Mouse (Mus musculus) ovary, postnatal 36 days (tissue): ENCODE results near the gene C2cd3.

Experiments
- DNase-seq: peaks from one replicate; pipeline ENCODE4 v3.0.0; 2022; ENCODE audit warnings: low spot score, mixed read lengths

C2cd3 gene

DNA sequence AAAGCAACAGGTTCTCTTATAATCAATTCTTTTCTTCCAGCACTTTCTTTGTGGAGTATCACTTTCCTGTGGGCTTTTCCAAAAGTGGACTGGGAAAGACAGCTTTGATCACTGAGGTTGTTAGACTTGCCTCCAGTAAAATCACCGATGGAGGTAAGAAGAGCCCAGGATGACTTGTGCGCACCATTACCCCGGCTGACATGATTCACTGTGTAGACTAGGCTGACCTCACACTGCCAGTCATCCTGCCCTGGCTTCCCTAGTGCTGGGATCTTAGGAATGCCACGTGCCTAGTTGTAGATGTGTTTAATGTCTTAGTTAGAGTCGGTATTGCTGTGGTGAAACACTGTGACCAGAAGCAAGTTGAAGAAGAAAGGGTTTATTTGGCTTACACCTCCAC, 35.6 kb downstream of the C2cd3 start:
- DNase-seq: no peak

DNA sequence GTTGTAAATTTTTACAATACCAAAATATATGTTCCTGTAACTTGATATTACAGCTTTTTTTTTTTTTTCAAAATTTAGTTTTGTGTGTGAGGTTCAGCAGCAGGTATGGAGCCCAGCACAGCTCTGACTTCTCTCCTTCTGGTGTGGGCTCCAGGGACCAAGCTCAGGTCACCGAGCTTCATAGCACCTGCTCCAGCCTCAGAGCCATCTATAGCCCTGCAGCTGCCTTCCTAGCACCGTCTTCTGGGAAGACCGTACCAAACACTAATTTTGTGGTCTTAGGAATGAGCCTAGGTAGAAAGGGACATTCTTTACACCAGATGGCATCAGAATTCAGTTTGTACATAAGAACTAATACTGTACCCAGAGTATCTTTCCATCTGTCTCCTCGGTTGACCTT, 36.7 kb downstream of the C2cd3 start:
- DNase-seq: no peak

GRCm38 (mm10) chr7:100425795-100426194, 53.8 kb downstream of the C2cd3 start:
- no peak for DNase-seq

GRCm38 (mm10) chr7:100429102-100429501, 57.1 kb downstream of the C2cd3 start:
- peak; percentile 23 for DNase-seq

DNA sequence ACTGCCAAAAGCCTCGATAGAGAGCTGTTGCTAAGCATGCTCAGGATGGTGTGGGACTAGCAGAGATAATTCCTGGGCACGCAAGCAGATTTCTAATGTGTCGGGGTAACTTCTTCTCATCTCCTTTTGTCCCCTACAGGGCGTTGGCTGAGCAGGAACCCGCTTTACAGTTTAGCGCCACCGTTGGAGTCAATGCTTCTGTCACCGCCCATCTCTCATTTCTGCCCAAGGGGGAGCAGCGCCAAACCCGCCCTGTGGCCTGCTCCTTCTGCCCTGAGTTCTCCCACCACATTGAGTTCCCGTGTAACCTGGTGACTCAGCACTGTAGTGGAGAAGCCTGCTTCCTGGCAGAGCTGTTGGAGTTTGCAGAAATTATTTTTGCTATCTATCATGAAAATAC, 57.9 kb downstream of the C2cd3 start:
- peak; percentile 8 for DNase-seq

DNA sequence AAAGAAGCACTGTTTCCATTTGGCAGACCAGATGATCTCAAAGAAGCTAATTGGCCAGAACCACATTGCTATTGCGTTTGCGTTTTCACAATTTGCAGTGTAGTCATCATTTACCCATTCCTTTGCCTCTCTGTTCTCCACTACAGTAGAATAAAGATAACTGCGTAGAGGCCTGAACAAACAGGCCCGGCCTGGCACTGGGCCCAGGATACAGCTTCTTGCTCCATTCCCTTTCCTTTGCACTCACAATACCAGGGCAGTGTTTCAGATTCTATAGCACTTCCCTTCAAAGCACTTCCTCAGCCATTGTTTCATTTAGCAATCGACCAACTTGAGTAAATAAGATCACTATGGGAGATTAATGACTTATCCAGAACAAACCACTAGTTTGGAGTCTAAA, 59.1 kb downstream of the C2cd3 start:
- peak; percentile 52 for DNase-seq

- no peak for DNase-seq
Observed at GRCm38 (mm10) chr7:100433295-100433694, 61.3 kb downstream of the C2cd3 start.

DNA sequence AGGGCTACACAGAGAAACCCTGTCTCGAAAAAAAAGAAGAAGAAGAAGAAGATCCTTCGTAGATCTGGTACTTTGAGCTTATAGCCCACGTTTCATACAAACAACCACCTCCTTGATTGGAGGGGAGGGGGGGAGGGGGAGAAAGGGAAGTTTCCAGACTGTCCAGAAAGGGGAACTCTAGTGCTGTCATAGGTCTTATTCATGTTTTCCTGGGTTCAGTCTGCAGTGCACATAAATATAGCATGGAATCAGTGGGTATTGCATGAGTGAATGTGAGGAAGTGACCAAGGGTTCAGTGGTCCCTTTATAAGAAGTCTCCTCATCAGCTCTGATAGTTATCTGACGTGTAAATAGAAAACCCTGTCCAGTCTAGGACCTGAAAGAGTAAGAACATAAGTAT, 71.7 kb downstream of the C2cd3 start:
- no peak for DNase-seq

DNA sequence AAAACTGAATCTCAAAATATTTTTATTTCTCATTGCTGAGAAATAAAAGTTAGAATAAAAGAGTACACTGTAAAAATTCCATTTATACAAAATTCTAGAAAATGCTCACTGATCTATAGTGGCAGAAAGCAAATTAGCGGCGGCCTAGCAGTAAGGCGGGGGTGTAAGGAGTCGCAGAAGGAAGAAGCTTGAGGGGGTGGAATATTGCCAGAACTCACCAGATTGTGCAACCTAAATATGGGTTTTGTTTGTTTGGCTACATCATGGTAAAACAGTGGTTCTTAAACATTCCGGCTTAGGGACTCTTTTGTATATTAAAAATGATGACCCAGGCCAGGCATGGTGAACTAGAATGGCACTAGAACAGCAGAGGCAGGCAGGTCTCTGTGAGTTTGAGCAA, 74.2 kb downstream of the C2cd3 start:
- DNase-seq: no peak

DNA sequence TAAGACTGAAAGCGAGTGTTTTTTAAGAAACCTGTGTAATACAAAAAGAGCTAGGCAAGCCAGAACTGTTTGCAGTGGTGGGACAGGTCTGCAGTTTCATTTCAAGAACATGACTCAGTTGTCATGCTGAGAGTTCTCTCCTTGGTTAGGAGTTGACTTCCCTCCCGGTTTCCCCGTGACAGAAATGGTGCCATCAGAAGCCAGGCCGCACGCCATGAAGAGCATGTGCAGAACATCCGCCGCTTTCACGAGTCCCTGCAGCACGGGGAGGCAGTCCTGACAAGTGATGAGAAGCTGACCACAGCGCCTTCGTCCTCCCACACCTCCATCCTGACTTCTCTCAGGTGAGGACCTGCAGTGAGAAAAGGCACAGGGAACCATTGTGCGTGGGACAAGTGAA, 76.5 kb downstream of the C2cd3 start:
- no peak for DNase-seq

DNA sequence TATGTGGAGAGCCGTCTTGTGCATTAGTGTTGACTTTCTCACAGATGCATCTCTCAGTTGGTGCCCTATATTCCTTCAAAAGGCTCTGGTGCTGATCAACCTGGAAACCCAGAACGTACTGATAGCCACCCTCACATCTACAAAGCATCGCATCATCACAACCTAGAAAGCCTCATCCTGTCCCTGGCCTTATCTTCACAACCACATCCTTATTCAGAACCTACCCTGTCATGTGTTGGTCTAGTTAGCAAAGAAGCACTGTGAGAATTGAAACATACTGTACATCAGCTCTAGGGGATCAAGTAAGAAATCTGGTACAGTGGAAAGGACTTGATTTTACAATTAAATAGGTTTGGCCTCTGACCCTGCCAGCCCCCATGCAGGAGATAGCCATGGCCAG, 77.0 kb downstream of the C2cd3 start:
- DNase-seq: no peak

- no peak for DNase-seq
Observed at GRCm38 (mm10) chr7:100458153-100458552, 86.1 kb downstream of the C2cd3 start.

- no peak for DNase-seq
Observed at GRCm38 (mm10) chr7:100459862-100460261, 87.8 kb downstream of the C2cd3 start.

DNA sequence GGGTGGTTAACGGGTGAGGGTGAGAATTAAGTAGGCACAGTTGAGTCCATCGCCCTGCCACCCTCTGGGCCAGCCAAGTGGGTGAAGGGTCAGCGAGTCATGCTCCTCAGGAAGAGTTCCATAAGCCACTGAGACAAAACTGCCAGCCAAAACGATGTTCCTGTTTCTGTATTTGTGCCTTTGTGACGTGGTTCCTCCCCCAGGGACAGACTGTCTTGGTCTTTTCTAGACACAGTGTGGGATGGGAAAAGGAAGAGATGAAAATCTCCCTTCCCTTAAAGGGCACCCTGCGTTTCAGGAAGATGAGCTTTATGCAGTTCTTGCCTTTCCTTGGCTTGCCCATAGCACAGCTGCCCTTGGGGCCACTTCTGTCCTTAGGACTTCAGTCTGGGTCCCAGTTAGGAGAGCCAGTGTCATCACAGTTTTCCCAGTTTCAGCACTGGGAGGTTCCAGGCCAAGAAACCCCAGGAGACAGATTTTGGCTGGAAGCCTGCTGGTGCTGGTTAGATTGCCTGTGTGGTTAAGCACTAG, 89.7 kb downstream of the C2cd3 start:
- peak; percentile 60 for DNase-seq

- no peak for DNase-seq
Observed at GRCm38 (mm10) chr7:100463194-100463593, 91.2 kb downstream of the C2cd3 start.

DNA sequence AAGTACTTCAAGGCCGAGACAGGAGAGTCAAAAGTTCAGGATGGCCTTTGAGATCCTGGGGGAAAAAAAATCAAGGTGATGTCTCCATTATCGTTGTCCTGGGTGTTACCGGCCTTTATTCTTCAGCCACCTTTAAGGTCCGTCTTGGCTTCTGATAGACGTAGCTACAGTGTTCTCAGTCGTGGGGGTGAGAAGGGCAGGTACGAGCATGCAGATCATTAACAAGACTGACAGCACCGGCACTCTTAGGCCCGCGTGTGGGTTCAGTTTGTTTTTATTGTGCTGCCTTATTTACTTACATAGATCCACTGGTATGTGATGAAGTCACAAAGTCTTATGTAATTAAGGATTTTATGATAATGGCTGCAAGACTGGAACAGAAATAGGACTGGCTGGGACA, 91.7 kb downstream of the C2cd3 start:
- no peak for DNase-seq

GRCm38 (mm10) chr7:100464248-100464647, 92.2 kb downstream of the C2cd3 start:
- DNase-seq: no peak

- DNase-seq: no peak
Observed at GRCm38 (mm10) chr7:100465248-100465647, 93.2 kb downstream of the C2cd3 start.

DNA sequence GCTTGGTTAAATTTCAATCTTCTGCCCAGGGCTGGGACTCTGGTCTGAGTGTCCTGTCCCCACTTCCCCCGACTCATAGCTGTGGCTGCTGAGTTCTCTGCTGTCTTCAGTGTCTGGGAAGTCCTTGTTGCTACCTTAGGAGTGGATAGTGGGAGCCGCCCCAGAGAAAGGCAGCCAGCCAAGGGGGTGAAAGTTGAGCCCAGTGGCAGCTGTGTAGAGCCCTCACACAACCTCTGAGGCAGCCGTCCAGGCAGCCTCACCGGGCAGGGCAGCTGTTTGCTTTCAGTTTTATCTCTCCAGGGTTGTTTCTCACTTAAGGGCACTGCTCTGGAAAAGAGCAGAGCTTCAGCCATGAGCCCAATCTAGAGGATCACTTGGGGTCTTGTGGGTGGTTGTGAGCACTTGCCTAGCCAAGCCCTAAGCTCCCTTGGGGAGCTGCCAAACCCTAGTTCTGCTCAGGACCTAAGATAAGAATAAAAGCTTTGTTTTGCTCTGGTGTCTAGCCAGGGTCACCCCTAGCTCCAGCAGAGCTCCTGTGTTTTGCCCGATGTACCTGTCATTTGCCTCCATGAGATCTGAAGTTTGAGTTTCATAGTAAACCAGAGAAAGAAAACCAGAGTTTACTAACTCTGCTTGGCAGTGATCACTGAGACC, 93.8 kb downstream of the C2cd3 start:
- peak; percentile 91 for DNase-seq

DNA sequence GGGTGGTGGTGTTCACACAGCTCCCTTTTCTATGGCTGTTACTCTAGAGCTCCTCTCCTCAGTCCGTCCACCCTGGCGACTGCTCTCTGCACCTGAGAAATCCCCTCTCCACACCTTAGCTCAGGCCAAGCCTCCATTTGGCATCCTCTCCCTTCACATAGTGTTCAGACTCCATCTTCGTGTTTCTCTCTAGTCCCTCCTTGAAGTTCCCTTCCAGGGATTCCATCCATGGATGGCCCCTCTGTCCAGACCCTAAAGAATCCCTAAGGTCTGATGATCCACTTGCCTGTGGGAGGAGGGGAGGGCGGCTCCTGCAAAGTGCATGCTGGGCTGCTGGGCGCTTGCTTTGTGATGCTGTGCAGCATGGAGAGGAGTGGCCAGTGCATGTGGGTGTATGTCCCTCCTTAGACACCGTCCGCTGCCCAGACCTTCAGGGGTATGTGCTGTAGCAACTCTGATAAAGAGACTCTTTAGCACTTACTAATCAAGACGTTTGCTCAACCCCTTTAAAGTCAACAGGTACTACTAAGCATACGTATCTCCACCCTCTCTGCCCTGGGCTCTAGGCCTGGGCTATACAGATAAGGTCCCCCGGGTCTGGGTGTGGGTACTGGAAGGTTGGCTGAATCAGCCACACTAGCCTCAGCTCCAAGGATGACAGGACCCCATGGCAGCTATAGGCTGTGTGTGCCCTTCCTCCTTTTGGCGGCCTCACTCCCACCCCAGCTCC, 94.9 kb downstream of the C2cd3 start:
- DNase-seq: no peak

DNA sequence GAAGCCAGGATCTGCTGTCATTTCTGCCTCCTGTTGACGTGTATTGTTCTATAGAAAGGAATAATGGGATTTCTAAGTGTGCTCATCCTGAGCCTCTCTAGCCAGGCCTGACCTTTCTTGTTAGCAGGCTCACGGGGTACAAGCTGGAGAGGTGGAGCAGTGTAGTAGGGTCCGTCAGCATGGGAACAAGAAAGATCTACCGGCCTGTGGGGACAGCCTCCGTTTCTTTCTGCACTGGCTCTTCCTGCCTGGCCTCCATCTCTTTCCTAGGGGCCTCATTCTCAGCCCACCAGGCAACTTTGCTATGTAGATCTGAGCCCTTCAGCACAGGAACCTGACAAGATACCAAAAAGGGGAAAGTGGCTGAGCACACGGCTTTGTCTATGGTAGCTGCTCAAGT, 96.7 kb downstream of the C2cd3 start:
- no peak for DNase-seq

GRCm38 (mm10) chr7:100469502-100469901, 97.5 kb downstream of the C2cd3 start:
- no peak for DNase-seq

DNA sequence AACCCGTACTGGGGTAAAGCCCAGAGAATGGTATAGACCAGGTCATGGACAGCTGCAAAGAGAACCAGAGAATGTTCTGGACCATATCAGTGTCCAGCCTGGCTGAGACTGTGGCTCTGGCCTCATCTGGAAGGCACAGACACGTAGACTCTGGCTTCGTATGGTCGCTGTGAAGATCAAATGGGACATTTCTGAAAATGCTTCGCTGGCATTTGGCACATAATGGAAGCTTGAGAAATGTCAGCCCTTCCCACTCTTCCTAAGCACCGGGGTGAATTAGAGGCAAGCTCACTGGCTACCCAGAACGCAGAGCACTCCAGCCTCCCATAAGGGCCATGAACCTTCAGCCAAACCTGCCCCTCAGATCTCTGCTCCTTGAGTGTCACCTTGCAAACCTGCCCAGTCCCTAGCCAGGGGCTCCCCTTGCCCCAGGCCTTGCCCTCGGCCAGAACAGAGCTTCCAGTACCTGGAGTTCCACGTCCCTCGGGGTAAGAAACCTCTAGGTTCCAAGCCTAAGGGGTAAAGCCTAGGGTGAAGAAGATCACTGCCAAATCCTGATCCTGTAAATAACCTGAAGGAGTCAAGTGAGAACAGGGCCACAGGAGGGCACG, 98.9 kb downstream of the C2cd3 start:
- no peak for DNase-seq
